Mouse (Mus musculus) thymus, adult 2 months (tissue): ENCODE measurements around the gene Ly86.

ENCODE experiments used
- CTCF ChIP-seq: fragments of 200-500 bp; IDR thresholded peaks from 2 replicates; pipeline ENCODE4 v1.5.1; 2012; ENCODE audit warnings: mild to moderate bottlenecking, control low read depth, low read length, moderate library complexity, borderline replicate concordance; ENCODE audit not compliant: control insufficient read depth, poor library complexity, insufficient read depth; ENCODE audit errors: extremely low read depth
- POLR2A ChIP-seq: fragments of 200-500 bp; IDR thresholded peaks from 2 replicates; pipeline ENCODE4 v1.6.1; 2012; ENCODE audit warnings: mild to moderate bottlenecking, low read length, control low read depth, moderate library complexity; ENCODE audit not compliant: control insufficient read depth, poor library complexity, insufficient read depth; ENCODE audit errors: extremely low read depth

GRCm38 (mm10) chr13:37429661-37430271, 84.8 kb downstream of the Ly86 start:
- TF ChIP-seq CTCF (no peak), POLR2A (no peak)
